Mouse (Mus musculus): ENCODE data around the gene Pxylp1. TPM values are rescaled to one million over a fixed set of nuclear protein-coding genes. Genes with fewer than 3 reads are reported as not detected.

The Pxylp1 gene
- total RNA-seq, 2 experiments from 2014 or later: 19.4 to 21.3 TPM

DNA sequence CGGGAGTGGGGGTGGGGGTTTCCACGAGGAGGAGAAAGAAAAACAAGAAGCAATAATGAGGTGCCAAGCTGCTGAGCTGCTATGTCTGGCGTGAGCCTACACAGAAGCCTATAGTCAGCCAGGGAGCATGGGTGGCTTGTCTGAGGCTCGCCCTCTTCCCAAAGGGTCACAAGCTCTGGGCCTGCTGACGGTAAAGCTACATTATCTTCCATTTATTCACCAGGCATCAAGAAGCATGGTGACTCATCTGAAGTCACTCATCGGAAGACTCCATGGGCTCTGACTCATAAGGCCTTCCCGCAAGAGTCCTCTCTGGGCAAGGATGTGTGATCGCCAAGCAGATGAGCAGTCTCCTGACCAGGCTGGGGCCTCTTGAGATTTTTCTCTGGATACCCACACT is 110.4 kb downstream of the Pxylp1 start:
- DNase-seq (ENCODE audit: low spot score in 2 of 2): no peak

Other genes with a start within 250 kb of the Pxylp1 start
- gene Zbtb38, start 139.8 kb downstream of the Pxylp1 start, total RNA-seq (2021): 10 to 100 TPM; 65.0 to 70.1 TPM
- 1 to 10 TPM; 4.7 to 6.3 TPM for gene Spsb4, start 126.2 kb upstream of the Pxylp1 start, total RNA-seq (2021)
- 10 to 100 TPM; 77.8 to 79.0 TPM for gene Slc25a36, start 218.5 kb upstream of the Pxylp1 start, total RNA-seq (2021)